Mouse (Mus musculus): Measurements from ENCODE around the gene Dctd. TPM values are rescaled to one million over a fixed set of nuclear protein-coding genes. Genes with fewer than 3 reads are reported as not detected.

Dctd gene
- polyA plus RNA-seq, 1 experiment: 5.7 TPM

GRCm38 (mm10) chr8:48122991-48123390 is 24.1 kb downstream of the Dctd start:
- DNase-seq: no peak
- Histone ChIP-seq H3K4me3 (ENCODE audit: control insufficient read depth, insufficient read depth, low read length) (no peak overlapping the region), H3K36me3 (ENCODE audit: control insufficient read depth, insufficient read depth, low read length) (no peaks in the 10 kb centered on the region), H3K4me1 (replicated peaks; ENCODE audit: control insufficient read depth, insufficient read depth, low read length) (no peaks in the 10 kb centered on the region), H3K27me3 (ENCODE audit: control insufficient read depth, insufficient read depth, low read length) (no peaks in the 10 kb centered on the region), H3K27ac (ENCODE audit: control insufficient read depth, insufficient read depth, low read length) (no peak overlapping the region)
- 25% methylated on average over 1 of the region's 1 CpGs for WGBS
- TF ChIP-seq CTCF (IDR thresholded peaks at IDR 0.05; ENCODE audit: borderline replicate concordance, control insufficient read depth, extremely low read depth, insufficient read depth, low read length, poor library complexity) (no peak), POLR2A (IDR thresholded peaks at IDR 0.05; ENCODE audit: control insufficient read depth, extremely low read depth, insufficient read depth, low read length, poor library complexity) (no peak)

GRCm38 (mm10) chr8:48124857-48125256 is 26.0 kb downstream of the Dctd start:
- Histone ChIP-seq H3K27ac (ENCODE audit: control insufficient read depth, insufficient read depth, low read length) (no peak overlapping the region), H3K27me3 (ENCODE audit: control insufficient read depth, insufficient read depth, low read length) (no peaks in the 10 kb centered on the region), H3K4me3 (ENCODE audit: control insufficient read depth, insufficient read depth, low read length) (no peak overlapping the region), H3K36me3 (ENCODE audit: control insufficient read depth, insufficient read depth, low read length) (no peaks in the 10 kb centered on the region), H3K4me1 (replicated peaks; ENCODE audit: control insufficient read depth, insufficient read depth, low read length) (no peaks in the 10 kb centered on the region)
- DNase-seq: no peak
- 97% methylated on average over 8 of the region's 8 CpGs for WGBS
- TF ChIP-seq CTCF (IDR thresholded peaks at IDR 0.05; ENCODE audit: borderline replicate concordance, control insufficient read depth, extremely low read depth, insufficient read depth, low read length, poor library complexity) (no peak), POLR2A (IDR thresholded peaks at IDR 0.05; ENCODE audit: control insufficient read depth, extremely low read depth, insufficient read depth, low read length, poor library complexity) (no peak)

DNA sequence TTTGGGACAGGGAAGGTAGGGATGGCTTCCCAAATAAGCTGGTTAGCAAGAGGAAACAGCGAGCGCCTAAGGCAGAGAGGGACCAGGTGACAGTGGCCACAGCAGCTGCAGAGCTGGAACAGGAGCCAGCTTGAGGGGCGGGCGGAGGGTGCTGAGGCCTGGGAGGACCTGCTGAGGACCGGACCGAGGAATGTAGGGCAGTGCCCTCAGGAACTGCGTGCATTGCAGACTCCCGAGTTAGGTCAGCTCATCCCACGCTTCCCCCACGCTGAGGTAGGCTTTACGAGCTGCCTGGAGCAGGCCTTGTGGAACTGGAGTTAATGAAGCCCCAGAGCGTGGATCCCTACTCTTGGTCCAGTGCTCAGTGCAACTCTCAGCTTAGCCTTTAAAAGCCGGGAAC is 28.1 kb downstream of the Dctd start:
- no peaks in the 10 kb centered on the region for H3K27me3 ChIP-seq (ENCODE audit: control insufficient read depth, insufficient read depth, low read length)
- WGBS: 97% methylated on average over 13 of the region's 13 CpGs
- no peaks in the 10 kb centered on the region for H3K4me1 ChIP-seq (replicated peaks; ENCODE audit: control insufficient read depth, insufficient read depth, low read length)
- H3K4me3 ChIP-seq (ENCODE audit: control insufficient read depth, insufficient read depth, low read length): no peak overlapping the region
- H3K36me3 ChIP-seq (ENCODE audit: control insufficient read depth, insufficient read depth, low read length): no peaks in the 10 kb centered on the region
- H3K27ac ChIP-seq (ENCODE audit: control insufficient read depth, insufficient read depth, low read length): no peak overlapping the region
- TF ChIP-seq POLR2A (IDR thresholded peaks at IDR 0.05; ENCODE audit: control insufficient read depth, extremely low read depth, insufficient read depth, low read length, poor library complexity): no peak
- no peak for TF ChIP-seq CTCF (IDR thresholded peaks at IDR 0.05; ENCODE audit: borderline replicate concordance, control insufficient read depth, extremely low read depth, insufficient read depth, low read length, poor library complexity)
- no peak for DNase-seq

- Histone ChIP-seq H3K27ac (ENCODE audit: control insufficient read depth, insufficient read depth, low read length) (no peak overlapping the region), H3K36me3 (ENCODE audit: control insufficient read depth, insufficient read depth, low read length) (no peaks in the 10 kb centered on the region), H3K27me3 (ENCODE audit: control insufficient read depth, insufficient read depth, low read length) (no peaks in the 10 kb centered on the region), H3K4me3 (ENCODE audit: control insufficient read depth, insufficient read depth, low read length) (no peak overlapping the region), H3K4me1 (replicated peaks; ENCODE audit: control insufficient read depth, insufficient read depth, low read length) (no peaks in the 10 kb centered on the region)
- TF ChIP-seq POLR2A (IDR thresholded peaks at IDR 0.05; ENCODE audit: control insufficient read depth, extremely low read depth, insufficient read depth, low read length, poor library complexity) (no peak), CTCF (IDR thresholded peaks at IDR 0.05; ENCODE audit: borderline replicate concordance, control insufficient read depth, extremely low read depth, insufficient read depth, low read length, poor library complexity) (no peak)
- DNase-seq: no peak
- WGBS: 98% methylated on average over 8 of the region's 8 CpGs
Measured at GRCm38 (mm10) chr8:48130266-48130665, 31.4 kb downstream of the Dctd start.

GRCm38 (mm10) chr8:48133321-48133720 is 34.4 kb downstream of the Dctd start:
- Histone ChIP-seq H3K4me1 (replicated peaks; ENCODE audit: control insufficient read depth, insufficient read depth, low read length) (no peaks in the 10 kb centered on the region), H3K27me3 (ENCODE audit: control insufficient read depth, insufficient read depth, low read length) (no peaks in the 10 kb centered on the region), H3K36me3 (ENCODE audit: control insufficient read depth, insufficient read depth, low read length) (no peaks in the 10 kb centered on the region), H3K27ac (ENCODE audit: control insufficient read depth, insufficient read depth, low read length) (no peak overlapping the region), H3K4me3 (ENCODE audit: control insufficient read depth, insufficient read depth, low read length) (no peak overlapping the region)
- DNase-seq: no peak
- 79% methylated on average over 5 of the region's 5 CpGs for WGBS
- TF ChIP-seq CTCF (IDR thresholded peaks at IDR 0.05; ENCODE audit: borderline replicate concordance, control insufficient read depth, extremely low read depth, insufficient read depth, low read length, poor library complexity): no peak
- no peak for TF ChIP-seq POLR2A (IDR thresholded peaks at IDR 0.05; ENCODE audit: control insufficient read depth, extremely low read depth, insufficient read depth, low read length, poor library complexity)

DNA sequence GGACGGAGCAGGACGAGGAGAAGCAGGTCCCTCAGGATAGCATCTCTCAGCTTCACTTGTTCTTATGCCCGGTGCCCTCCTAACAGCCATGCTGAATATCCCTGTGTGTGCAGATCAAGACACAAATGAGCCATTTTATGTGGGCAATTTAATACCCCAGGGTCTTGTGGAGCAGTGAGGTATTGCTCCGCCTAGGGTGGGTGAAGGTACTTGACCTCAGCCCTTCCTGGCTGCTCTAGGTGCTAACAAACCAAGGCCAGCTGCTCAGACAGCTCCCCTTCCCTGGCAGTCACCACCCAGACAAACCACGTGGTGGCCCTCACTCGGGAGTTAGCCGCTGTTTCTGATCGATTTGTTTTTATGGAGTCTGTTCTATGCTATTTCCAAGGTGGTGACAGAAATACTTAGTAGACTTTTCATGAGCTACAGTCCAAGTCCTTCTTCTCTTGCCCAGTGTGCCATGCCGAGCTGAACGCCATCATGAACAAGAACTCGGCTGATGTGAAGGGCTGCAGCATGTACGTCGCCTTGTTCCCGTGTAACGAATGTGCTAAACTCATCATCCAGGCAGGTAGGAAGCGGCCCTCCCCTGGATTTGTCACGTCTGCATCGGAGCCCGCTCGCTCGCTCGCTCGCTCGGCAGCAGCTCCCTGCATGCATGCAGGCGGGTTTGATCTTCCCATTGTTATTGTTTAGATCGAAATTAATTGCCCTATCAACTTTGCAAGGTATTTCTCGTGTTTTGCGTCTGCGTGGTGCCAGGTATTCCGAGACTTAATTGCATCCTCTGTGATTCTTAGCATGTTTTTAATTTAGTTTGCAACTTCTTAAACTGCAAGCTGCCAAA is 38.1 kb downstream of the Dctd start:
- Histone ChIP-seq H3K4me3 (ENCODE audit: control insufficient read depth, insufficient read depth, low read length) (no peak overlapping the region), H3K27me3 (ENCODE audit: control insufficient read depth, insufficient read depth, low read length) (no peaks in the 10 kb centered on the region), H3K27ac (ENCODE audit: control insufficient read depth, insufficient read depth, low read length) (no peak overlapping the region), H3K4me1 (replicated peaks; ENCODE audit: control insufficient read depth, insufficient read depth, low read length) (no peaks in the 10 kb centered on the region), H3K36me3 (ENCODE audit: control insufficient read depth, insufficient read depth, low read length) (no peaks in the 10 kb centered on the region)
- 96% methylated on average over 30 of the region's 30 CpGs for WGBS
- DNase-seq: no peak
- TF ChIP-seq CTCF (IDR thresholded peaks at IDR 0.05; ENCODE audit: borderline replicate concordance, control insufficient read depth, extremely low read depth, insufficient read depth, low read length, poor library complexity) (no peak), POLR2A (IDR thresholded peaks at IDR 0.05; ENCODE audit: control insufficient read depth, extremely low read depth, insufficient read depth, low read length, poor library complexity) (no peak)
